Mouse (Mus musculus): ENCODE results near the gene Tril.

The Tril gene

DNA sequence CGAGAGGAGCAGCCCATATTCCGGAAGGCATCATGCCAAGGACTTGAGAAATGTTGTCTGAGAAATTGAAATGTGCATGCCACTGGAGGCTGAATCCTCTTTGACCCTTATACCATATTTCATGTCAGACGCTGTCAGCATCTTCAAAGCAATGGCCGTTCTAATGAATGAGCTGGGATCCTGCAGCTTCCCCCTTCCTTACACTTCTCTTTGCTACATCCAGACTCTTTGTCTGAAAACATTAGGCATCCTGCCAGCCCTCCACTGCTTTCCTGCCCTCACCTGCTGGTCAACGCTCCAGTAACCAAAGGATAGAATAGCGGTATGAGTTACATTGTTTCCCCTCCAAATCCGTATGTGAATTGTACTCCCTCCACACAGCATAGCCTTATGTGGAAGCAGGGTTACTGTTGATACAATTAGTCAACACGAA lies 14.0 kb downstream of the Tril start:
- peak; percentile 42 for DNase-seq (ENCODE audit: extremely low spot score)

DNA sequence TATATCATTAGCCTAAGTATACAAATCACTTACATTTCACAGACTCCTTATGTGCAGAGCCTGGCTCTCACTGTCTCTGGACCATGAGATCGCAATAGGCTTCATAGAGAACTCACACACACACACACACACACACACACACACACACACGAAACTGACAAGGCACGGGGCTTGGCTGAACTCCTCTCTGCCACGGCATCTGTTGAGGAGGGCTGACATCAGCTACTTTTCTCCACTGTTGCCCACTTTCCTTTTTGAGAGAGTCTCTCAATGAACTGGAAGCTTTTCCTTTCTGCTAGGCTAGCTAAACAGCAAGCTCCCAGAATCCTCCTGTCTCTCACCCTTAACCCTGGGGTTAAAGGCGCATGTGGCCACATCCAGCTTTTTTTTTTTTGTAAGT lies 14.6 kb downstream of the Tril start:
- DNase-seq (ENCODE audit: extremely low spot score), result no peak

DNA sequence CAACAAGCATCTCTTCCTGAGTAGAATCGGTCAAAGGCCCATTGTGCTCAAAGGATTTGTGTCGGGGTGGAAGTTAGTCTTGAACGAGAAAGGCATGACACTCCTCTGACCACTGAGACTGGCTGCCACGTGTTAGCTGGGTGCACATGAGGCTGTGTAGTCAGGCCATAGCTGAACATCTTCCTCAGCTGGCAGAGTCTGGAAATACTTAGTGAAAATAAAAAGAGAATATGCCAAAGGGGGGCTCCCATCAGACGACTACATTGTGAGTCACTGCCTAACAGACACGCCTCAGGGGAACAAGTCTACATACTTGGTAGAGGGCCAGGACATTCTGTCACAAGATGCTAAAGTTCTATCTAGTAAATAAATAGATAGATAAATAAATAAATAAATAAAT lies 16.5 kb downstream of the Tril start:
- DNase-seq (ENCODE audit: extremely low spot score), result no peak

DNA sequence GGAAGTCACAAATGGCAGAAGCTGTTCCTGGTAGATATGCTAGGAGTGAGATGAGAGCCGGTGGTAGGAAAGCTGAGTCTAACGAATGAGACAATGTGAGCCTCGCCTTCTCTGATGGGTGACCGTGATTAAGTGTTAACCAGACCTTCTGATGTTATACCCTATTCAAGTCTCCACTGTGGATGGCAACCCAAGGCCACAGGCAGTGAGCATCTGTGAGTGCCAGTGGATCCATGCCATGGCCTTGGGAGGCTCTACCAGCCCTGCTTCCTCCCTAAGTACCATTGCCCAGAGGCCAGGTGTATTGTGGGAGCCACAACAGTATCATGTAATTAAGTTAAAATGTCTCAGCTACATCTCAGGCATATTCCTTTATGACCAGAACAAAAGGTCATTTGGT lies 17.1 kb downstream of the Tril start:
- DNase-seq (ENCODE audit: extremely low spot score), result no peak

DNA sequence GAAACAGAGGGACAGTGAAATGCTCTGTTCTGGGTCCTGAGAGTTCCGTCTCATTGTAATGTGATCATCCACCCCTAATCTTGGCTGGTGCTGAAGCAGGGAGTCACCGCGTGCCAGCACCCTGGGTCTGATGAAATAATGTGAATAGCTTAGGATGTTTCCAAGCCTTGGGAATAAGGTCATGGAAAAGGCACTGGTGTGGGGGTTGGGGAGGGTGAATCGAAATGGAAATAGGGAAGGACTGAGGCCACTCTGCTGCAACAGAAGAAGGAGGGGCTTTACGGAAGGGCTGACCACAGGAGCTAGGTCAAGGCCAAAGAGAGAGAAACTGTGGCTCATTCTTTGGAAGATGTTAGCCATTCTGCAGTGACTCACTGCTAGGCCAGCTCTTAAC lies 18.7 kb downstream of the Tril start:
- DNase-seq (ENCODE audit: extremely low spot score), result no peak

DNA sequence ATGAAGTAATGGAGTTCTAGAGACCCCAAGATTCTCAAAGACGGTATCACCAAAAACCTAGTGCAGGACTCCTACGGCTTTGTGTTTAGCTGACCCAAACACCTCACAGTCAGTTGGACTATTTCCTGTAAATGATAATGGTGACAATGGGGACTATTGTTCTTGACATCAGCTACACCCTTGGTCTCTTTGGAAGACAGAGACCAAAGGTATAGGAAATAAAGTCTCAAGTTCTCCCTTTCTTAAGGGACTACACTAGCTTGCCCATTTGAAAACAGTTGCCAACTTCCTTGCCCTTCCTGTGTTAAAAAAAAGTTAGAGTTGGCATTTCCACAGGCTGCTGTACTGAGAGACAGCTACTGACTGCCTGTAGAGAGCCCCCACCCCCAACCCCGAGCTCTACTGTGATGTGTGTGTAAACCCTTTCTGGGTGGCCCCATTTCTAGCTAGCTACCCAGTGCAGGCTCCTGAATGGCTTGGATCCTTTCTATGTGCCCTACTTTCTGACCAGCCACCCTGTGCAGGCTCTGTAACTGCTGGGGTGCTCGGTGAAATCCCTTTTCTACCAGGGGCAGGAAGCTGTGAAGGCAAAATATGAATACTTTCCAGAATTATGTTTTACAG lies 19.2 kb downstream of the Tril start:
- DNase-seq (ENCODE audit: extremely low spot score), result no peak

DNA sequence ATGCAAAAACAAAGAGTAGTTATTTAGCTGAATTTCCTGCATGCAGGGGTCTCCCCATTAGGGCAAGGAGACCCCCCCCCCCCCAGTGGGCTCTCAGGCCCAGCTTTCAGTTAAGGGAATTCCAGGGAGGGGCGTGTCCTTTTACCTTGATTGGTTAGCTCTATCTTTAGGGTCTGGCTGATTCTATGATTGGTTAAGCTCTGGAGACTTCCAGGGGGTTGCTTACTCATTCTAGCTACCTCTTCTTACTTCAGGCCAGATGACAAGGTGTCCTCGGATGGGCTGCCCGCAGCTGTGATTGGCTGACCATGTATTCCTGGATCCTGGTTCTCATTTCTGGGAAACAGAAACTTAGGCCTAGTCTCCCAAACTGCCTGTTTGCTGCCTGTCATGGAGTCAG lies 21.8 kb downstream of the Tril start:
- DNase-seq (ENCODE audit: extremely low spot score), result no peak

DNA sequence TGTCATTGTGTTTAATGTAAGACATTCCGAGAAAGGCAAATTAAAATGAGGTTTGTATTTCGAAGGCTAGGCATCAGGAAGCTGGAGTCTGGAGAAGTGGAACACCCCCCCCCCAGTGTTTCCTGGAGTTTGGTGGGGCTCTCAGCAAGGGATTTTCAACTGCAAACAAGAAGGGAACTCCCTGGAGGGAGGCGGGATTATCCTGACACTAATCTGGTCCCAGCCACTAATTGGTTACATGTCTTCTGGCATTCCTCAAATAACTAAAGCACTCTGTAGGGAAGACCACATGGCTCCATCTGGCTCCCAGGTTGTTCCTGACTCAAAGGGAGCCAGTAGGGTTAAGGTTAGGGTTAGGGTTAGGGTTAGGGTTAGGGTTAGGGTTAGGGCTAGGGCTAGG lies 23.8 kb downstream of the Tril start:
- no peak for DNase-seq (ENCODE audit: extremely low spot score)

DNA sequence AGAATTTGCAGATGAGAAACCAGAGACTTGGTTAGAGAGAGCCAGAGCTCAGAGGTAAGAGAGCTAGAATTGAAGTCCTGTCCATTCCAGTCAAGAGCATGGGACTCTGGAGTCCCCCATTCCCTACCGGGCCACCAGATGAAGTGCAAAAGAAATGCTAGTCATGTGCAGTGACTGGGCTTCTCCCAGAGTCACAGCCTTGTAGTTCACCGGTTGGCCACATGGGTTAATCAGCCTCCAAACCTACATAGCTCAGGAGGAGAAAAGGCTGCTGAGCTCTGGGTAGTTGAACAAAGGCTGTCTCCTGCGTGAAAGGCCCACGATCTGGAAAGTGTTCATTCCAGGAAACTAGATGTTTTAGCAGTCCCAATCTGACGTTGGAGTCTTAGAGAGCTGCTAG lies 24.8 kb downstream of the Tril start:
- DNase-seq (ENCODE audit: extremely low spot score), result peak; percentile 58

DNA sequence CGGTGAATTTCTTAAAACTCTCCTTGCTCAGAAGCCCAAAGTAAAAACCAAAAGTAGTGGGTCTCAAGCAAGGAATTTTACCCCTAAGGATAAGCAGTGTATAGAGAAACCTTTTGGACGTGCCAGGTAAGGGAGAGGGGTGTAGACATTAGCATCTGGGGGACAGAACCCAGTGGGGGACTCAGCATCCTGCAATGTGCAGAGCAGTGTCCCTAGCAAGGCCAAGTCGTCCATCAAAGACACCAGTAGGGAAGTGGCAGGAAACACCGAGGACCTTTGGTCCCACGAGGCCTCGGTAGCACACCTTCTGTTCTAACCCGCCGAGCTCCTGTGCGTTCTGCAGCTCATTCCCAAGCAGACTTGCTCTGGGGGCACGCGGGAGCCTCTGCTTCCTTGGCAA lies 25.6 kb downstream of the Tril start:
- DNase-seq (ENCODE audit: extremely low spot score), result no peak

DNA sequence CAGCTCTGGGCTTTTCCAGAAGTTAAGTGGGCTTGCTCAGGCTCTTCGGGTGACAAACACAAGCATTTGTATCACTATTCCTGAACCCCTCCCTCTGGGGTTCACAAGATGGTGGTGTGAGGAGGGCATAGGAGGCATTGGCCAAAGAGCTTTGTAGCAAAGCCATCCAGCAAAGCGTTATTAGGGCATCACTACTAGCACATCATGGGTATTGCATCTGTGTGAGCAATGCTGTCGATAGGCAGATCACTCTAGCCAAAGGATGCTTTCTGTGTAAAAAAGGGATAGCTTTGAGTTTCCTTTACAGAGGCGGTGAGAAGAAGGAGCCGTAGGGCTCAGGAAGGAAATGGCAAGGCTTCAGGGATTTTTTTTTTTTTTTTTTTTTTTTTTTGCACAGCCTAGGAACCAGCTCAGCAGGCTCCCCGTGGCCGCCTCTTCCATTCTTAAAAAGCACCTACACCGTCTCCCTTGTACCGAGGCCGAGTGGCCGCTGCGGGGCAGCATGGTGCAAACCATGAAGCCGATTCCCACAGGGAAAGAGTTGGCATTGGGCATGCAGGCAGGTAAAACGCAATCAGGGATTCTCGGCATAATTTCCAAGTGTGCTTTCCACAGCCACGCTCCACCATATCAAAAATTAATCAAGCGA lies 26.2 kb downstream of the Tril start:
- peak; percentile 73 for DNase-seq (ENCODE audit: extremely low spot score)

DNA sequence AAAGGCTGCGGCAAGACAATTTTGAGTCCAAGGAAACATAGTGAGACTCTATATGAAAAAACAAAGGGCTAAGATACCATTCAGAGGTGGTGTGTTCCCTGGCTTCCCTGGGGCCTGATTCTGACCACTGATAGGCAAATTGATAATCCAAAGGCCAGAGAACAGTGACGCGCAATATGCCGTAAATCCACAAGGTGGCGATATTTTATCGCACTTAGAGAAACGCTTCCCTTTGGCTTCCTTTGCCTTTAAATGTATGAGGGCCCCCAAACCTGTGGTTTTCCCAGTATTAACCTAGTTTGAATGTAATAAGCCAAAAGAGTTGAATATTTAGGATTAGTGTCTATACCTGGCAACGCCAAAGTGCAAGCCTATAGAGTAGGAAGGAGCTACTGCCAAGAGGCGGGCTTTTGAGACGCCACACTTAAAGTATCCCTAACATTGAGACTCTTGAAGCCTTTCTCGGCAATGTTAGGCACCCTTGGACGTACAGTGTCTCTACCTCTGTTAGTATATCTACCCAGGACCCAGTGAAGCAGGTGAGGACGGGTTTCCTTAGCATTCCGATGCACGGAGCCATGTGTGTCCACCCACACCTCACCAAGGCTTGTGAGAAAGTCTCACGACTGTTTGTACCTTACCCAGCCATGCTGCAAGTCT lies 37.6 kb downstream of the Tril start:
- DNase-seq (ENCODE audit: extremely low spot score), result peak; percentile 68

DNA sequence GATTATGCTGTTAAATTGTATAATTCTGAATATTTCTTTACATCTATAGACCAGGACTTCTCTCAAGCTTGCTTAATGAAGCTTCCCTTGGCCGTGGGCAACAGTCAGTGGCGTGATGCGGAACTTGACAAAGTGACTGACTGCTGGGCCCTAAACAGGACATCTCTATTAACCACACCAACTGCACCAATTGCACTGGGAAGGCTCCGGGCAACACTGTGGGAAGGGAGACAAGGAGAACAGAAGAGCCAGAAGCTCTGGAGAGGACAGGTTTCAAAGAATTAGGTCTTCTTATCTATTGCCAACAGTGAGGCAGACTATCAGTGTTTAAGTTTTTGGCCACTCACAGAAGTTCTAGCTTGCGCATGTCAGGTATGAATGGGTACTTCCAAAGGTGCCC lies 38.4 kb downstream of the Tril start:
- DNase-seq (ENCODE audit: extremely low spot score), result no peak

DNA sequence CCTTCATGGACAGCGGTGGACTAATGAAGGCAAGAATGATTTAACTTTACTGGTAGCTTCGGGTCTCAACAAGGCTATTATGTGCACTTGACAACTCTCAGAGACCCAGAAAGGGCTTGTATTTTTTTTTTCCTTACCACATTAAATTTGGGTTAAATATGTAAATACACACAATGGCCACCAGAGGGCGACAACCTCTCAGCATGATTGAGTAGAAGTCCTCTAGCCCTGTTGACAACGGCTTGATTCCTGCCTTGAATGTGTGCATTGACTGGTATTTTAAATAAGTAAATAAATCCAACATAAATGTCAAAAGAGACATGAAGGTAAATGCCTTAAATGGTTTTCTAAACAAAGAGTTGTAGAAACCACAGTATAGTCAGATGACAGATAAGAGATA lies 39.5 kb downstream of the Tril start:
- peak; percentile 56 for DNase-seq (ENCODE audit: extremely low spot score)

DNA sequence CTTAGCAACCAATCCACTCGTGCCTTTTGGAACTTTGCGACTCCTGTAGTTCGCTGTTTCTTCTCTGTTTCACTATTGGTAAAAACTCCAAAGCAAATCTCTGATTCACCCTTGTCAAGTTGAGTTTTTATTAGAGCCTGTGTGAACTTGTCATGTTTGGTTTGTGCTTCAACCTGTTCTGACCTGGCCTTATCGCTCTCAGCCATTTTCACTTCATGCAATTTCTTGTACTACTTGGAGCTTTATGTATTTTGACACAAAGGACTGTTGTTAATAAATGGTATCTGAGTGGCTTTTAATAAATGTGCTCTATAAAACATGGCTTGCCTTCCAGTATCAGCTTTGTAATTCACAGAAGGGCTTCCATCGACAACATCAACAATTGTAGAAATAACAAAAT lies 40.6 kb downstream of the Tril start:
- DNase-seq (ENCODE audit: extremely low spot score), result no peak

DNA sequence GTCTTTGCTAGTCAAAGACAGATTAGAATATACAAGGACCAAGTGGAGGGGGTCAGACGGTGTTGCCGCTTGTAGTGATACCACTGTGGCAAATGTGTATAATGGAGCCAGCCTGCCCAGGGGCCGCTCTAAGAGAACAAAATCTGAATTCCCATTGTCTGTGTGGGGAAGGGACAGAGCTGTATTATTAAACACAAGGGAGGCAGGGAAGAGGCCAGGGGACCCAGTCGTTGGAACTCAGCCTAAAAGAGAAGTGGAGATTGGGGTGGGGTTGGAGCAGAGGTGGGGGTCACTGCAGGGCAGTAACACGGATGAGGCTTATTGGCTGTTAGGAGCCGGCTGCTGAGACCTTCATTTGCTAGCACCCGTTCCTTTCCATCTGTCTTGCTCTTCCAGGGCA lies 41.1 kb downstream of the Tril start:
- no peak for DNase-seq (ENCODE audit: extremely low spot score)

DNA sequence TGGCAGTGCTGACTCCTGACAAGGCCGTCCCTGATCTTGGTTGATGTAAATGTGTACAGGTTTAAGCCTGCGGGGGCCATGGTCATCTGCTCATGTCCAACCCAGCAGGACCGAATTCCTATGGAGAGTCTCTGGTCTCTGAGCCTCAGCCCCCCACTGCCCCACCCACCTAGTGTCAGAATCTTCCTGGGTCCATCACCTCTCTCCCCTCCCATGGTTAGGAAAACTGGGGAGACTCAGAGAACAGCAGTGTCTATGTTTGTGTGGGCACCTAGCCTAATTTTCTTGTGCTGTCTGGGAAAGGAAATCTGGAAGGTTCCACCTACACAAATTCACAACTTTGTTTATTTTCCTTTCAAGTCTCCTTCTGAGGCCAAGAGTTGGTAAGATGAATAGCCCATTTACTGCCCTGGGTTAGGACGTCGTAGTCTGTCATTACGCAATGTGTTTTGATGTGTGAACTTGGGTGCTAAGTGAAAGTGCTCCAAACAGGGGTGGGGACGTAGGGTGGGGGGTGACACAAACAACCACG lies 42.1 kb downstream of the Tril start:
- DNase-seq (ENCODE audit: extremely low spot score), result no peak

DNA sequence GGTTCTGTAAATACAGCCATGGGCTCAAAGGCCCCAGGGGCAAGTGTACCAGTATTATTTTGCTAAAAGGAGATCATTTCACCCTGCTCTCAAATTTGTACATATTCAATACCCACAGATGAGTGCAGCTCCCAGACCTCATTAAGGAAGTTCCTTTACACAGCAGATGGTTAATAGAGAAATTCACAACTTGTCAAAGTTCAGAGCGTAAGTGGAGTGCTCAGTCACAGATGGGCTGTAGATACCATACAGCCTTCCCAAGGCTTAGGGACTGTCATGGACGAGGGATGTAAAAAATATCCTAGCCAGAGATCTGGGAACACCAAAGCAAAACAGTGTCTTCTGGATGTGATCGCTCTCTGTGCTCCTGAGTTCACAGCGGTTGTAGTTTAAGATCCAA lies 52.4 kb downstream of the Tril start:
- DNase-seq (ENCODE audit: extremely low spot score), result no peak

DNA sequence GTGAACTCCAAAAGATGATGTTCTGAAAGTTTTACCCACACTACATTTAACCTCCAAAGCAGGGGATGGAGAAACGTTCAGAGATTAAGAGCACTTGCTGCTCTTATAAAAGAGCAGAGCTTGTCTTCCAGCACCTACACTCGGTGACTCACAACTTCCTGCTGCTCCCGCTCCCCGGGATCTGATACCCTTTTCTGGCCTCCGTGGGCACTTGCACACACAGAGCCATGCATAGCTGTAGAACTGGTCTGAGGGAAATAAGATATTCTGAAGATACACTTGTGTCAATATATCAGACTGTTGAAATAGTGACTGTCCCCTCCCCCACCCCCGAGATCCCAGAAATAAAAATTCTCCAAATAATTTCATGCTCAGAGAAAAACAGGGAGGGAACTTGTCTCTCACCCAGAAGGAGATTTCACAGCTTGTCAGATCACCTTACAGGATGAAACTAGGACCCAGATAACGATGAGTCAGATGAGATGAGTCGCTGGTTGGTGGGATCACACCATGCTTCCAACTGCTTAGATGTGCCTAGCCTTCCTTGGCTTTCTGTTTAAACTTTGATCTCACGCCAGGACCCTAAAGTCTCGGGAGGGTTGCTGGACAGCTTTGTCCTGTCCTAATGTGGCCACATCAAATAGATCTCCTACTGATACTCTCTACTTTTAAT lies 54.3 kb downstream of the Tril start:
- no peak for DNase-seq (ENCODE audit: extremely low spot score)

DNA sequence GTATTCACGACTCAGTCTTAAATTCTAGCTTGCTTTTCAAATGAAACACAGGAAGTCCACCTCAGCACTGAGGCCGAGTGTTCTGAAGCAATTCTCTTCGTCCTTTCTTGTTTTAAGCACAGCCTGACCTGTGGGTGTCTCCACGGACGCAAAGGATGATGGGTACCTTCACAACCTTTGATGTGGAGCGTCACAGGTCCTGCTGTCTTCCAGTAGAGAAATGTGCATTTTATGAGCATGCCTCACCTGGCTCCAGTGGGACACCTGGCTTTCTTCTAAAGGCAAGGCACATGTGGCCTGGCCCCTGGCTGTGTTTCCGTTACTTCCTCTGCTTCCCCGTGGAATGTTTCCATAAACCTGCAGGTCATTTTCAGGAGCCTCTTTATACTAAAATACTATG lies 54.9 kb downstream of the Tril start:
- DNase-seq (ENCODE audit: extremely low spot score), result no peak
